Mouse (Mus musculus) intestine, embryonic 16.5 days (tissue): ENCODE measurements around the gene Mvd. TPM values are rescaled to one million over a fixed set of nuclear protein-coding genes. Genes with fewer than 3 reads are reported as not detected.
A peak's percentile ranks its signal among the peaks of the same experiment; 100 is the strongest.

Source experiments
- ATAC-seq: fragments of 200-750 bp; cut with Nextera tagmentation; 2 replicates; pipeline ENCODE4 v1.8.0; 2017; ENCODE audit warnings: moderate TSS enrichment, moderate library complexity
- H3K27ac ChIP-seq: fragments of 300-500 bp; sonication (generic); 2 replicates; pipeline ENCODE4 v1.5.1; 2014; ENCODE audit warnings: mild to moderate bottlenecking, low read length
- H3K27me3 ChIP-seq: fragments of 300-500 bp; sonication (generic); replicated peaks from 2 replicates; pipeline ENCODE4 v1.6.1; 2014; ENCODE audit warnings: low read length, control low read depth, mixed read lengths; ENCODE audit not compliant: control insufficient read depth, insufficient read depth
- H3K36me3 ChIP-seq: fragments of 300-500 bp; sonication (generic); 2 replicates; pipeline ENCODE4 v1.6.1; 2014; ENCODE audit warnings: low read length, control low read depth; ENCODE audit not compliant: control insufficient read depth, insufficient read depth
- H3K4me1 ChIP-seq: fragments of 300-500 bp; sonication (generic); 2 replicates; pipeline ENCODE4 v1.6.1; 2014; ENCODE audit warnings: low read length, control low read depth, mixed read lengths; ENCODE audit not compliant: control insufficient read depth, insufficient read depth
- H3K4me2 ChIP-seq: fragments of 300-500 bp; sonication (generic); 2 replicates; pipeline ENCODE4 v1.6.1; 2014; ENCODE audit warnings: low read depth, low read length, control low read depth
- H3K4me3 ChIP-seq: fragments of 300-500 bp; sonication (generic); 2 replicates; pipeline ENCODE4 v1.5.1; 2014; ENCODE audit warnings: mild to moderate bottlenecking, low read length
- H3K9ac ChIP-seq: fragments of 300-500 bp; sonication (generic); 2 replicates; pipeline ENCODE4 v1.6.1; 2014; ENCODE audit warnings: low read depth, low read length
- H3K9me3 ChIP-seq: fragments of 300-500 bp; sonication (generic); 2 replicates; pipeline ENCODE4 v1.6.1; 2016; ENCODE audit warnings: low read length, control low read depth; ENCODE audit not compliant: control insufficient read depth
- WGBS: fragments of 180-500 bp; shearing (Covaris S2); extraction: QIAGEN DNeasy Blood & Tissue Kit; methylation state at CpG from one replicate; pipeline ENCODE4 v1.1.7; 2014; 5-methylcytosine and 5-hydroxymethylcytosine counted together
- polyA plus RNA-seq: library from polyadenylated mRNA; unstranded; fragments of >200 nt; fragmentation: Nextera tagmentation; extraction: Ambion mirVana; gene quantifications from 2 replicates; pipeline ENCODE4 v1.2.1, GENCODE M21; 2015

Gene Mvd
- polyA plus RNA-seq, 1 experiment from 2014 or later, result 80.4 TPM

DNA sequence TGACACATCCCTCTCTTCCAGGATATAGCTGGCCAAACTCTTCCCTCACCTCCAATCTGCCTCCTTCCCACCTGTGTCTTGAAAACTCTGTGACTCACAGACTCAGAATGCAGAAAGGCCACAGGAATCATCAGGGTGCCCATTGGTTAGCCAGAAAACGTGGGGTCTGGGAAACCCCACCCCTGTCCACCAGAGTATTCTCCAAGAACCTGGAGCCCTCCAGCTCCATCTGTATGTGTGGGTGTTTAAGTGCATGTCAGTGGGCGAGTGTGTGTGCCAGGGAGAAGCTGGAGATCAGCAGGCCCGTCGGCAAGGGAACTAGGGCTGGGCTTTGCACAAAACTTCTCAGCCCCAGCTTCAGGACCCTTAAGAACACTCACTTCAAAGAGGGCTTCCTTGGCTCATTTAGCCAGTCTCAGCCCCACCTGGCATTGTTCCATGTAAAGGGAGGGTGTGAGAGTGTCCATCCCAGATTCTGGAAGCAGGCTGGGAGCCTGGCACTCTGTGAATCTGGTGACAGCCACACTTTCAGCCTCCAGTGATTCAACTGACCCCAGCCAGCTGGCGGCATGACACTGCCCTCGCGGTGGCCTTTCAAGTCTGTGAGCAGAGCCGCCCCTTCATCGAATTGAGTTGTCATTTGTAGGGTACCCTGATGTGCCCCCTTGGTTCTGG is 23.2 kb downstream of the Mvd start:
- ATAC-seq, result no peak
- Histone ChIP-seq H3K27me3 (no peaks in the 10 kb centered on the region), H3K9me3 (no peaks in the 10 kb centered on the region), H3K27ac (no peak overlapping the region), H3K4me2 (no peak overlapping the region), H3K4me1 (peaks cover 9% of the 10 kb centered on the region), H3K9ac (no peak overlapping the region), H3K4me3 (no peak overlapping the region), H3K36me3 (peaks cover 4% of the 10 kb centered on the region; the same call in 1 of the 2 replicates)
- WGBS, result 70% methylated on average over 9 of the region's 9 CpGs

- Histone ChIP-seq H3K27me3 (no peaks in the 10 kb centered on the region), H3K9ac (no peak overlapping the region), H3K4me1 (no peaks in the 10 kb centered on the region), H3K4me3 (no peak overlapping the region), H3K27ac (no peak overlapping the region), H3K4me2 (no peak overlapping the region), H3K9me3 (no peaks in the 10 kb centered on the region), H3K36me3 (peaks cover 17% of the 10 kb centered on the region)
- 85% methylated on average over 6 of the region's 6 CpGs for WGBS
- no peak for ATAC-seq
Observed at GRCm38 (mm10) chr8:122415554-122415953, 27.7 kb downstream of the Mvd start.

DNA sequence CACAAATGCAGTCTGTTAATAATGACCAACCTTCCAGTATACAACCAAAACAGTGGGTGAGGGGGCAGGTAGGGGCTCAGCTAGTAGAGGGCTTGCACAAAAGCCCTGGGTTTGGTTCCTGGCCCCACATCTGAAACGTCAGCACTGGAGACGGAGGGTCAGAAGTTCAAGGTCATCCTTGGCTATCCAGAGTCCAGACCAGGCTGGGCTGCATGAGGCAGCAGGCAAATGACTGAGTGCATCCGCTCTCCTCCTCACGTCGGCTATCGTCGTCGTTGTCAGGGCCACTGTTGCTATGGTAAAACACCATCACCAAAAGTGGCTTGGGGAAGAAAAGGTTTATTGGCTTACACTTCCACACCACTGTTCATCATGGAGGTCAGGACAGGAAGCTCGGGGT is 28.9 kb downstream of the Mvd start:
- Histone ChIP-seq H3K4me3 (no peak overlapping the region), H3K4me1 (no peaks in the 10 kb centered on the region), H3K9ac (no peak overlapping the region), H3K4me2 (no peak overlapping the region), H3K27ac (no peak overlapping the region), H3K27me3 (no peaks in the 10 kb centered on the region), H3K36me3 (peaks cover 26% of the 10 kb centered on the region), H3K9me3 (no peaks in the 10 kb centered on the region)
- 79% methylated on average over 9 of the region's 9 CpGs for WGBS
- ATAC-seq, result no peak

- Histone ChIP-seq H3K9me3 (no peaks in the 10 kb centered on the region), H3K4me2 (no peak overlapping the region), H3K27me3 (no peaks in the 10 kb centered on the region), H3K4me1 (0 out of 2 replicates have a peak, but pooled peaks cover 3% of the 10 kb centered on the region), H3K36me3 (peaks cover 54% of the 10 kb centered on the region), H3K27ac (no peak overlapping the region), H3K4me3 (no peak overlapping the region), H3K9ac (no peak overlapping the region)
- ATAC-seq, result no peak
- 90% methylated on average over 7 of the region's 7 CpGs for WGBS
Observed at GRCm38 (mm10) chr8:122407678-122408077, 35.5 kb downstream of the Mvd start.

DNA sequence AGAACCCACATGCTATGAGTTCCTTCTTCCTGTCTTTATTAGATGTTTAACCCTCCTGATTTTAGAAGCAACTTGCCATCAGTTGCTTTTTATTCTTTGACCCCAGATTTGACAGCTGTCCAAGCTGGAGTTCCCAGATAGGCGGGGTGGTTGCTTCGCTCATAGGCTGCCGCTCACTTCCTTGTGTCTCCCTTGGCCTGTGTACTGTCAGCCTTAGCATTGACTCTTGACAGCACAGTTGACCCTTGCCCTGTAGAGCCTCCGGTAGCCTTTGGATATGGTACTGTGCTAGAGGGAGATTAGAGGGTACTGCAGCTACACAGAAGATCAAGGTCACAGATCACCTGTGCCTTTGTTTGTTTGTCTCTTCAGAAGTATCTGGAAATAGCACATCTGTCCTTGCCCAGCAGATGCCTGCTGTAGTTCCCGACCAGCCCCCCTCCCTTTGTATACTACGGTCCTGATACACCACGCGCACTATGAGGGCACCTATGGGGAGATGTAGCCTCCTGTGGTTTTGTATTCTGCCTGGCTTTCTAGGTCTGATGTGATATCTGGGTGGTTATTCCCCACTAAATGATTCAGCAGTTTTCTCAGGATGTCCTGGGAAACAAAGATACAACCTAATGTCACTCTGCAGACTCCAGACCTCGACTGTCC is 37.9 kb downstream of the Mvd start:
- Histone ChIP-seq H3K36me3 (peaks cover 47% of the 10 kb centered on the region), H3K27ac (no peak overlapping the region)

DNA sequence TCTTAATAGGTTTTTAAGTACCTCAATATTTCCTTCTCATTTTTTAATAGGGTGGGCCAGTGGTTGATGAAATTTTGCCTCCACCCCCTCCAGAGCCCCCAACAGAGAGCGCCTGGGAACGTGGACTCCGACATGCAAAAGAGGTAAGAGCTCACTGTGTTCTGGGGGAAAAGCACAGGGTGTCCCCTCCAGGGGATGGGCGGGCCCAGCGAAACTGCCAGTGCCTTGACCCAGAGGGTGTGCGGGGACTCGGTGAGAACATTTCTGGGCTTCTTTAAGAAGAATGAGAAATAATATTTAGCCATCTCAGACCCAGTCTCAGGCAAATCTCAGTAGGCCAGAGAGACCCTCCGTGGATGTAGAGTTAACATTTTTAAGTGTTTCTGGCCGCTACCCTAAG is 45.0 kb downstream of the Mvd start:
- H3K9me3 ChIP-seq, result no peaks in the 10 kb centered on the region
- no peak overlapping the region for H3K4me2 ChIP-seq
- no peak for ATAC-seq
- H3K4me1 ChIP-seq, result 0 out of 2 replicates have a peak, but pooled peaks cover 3% of the 10 kb centered on the region
- no peak overlapping the region for H3K4me3 ChIP-seq
- no peaks in the 10 kb centered on the region for H3K27me3 ChIP-seq
- WGBS, result 92% methylated on average over 9 of the region's 9 CpGs
- H3K9ac ChIP-seq, result no peak overlapping the region
- H3K36me3 ChIP-seq, result peaks cover 13% of the 10 kb centered on the region
- no peak overlapping the region for H3K27ac ChIP-seq

More for the DNA sequence above, 37.9 kb downstream of the Mvd start:
- Histone ChIP-seq H3K9me3 (no peaks in the 10 kb centered on the region), H3K9ac (no peak overlapping the region), H3K27me3 (no peaks in the 10 kb centered on the region), H3K4me3 (no peak overlapping the region), H3K4me1 (0 out of 2 replicates have a peak, but pooled peaks cover 3% of the 10 kb centered on the region), H3K4me2 (no peak overlapping the region)
- WGBS, result 71% methylated on average over 9 of the region's 9 CpGs
- peak; percentile 90 for ATAC-seq

DNA sequence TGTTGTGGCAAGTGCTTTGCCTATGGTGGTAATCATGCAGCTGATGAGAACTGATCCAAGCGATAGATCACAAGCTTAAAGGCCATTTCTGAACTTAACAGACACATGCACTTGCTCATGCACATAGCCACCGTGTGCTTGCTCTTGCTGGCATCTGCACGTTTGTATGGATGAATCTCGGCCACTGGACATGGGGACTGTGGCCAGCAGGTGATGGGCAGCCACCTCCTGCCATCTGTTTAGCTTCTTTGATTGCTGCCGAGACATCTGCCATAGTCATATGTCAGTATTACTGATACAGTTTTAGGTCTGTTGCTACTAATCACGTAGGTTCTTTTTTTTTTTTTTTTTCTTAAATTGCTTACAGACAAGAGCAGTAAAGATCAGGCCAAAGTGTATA is 47.9 kb downstream of the Mvd start:
- Histone ChIP-seq H3K27ac (no peak overlapping the region), H3K27me3 (no peaks in the 10 kb centered on the region), H3K9ac (no peak overlapping the region), H3K4me1 (0 out of 2 replicates have a peak, but pooled peaks cover 3% of the 10 kb centered on the region), H3K4me3 (no peak overlapping the region), H3K4me2 (no peak overlapping the region), H3K9me3 (no peaks in the 10 kb centered on the region), H3K36me3 (peaks cover 5% of the 10 kb centered on the region; the same call in 1 of the 2 replicates)
- 87% methylated on average over 6 of the region's 6 CpGs for WGBS
- ATAC-seq, result no peak

GRCm38 (mm10) chr8:122393717-122394116 is 49.5 kb downstream of the Mvd start:
- peak; percentile 85 for ATAC-seq
- H3K27ac ChIP-seq, result 0 out of 2 replicates have a peak overlapping the region, but pooled peaks have one; percentile 3

DNA sequence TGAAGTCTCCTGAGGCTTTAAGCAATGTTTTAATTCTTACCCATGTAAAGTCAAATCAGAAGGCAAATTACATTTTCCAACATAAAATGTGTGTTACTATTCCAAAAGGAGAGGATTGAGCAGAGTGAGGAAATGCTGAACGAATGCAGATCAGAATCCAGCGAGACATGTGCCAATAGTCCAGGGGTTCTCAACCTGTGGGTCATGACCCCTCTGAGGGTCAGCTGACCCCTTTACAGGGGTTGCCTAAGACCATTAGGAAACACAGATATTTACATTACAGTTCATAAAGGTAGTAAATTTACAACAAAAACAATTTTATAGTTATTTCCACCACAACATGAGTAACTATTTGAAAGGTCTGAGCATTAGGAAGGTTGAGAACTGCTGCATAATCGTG is 52.5 kb downstream of the Mvd start:
- H3K9me3 ChIP-seq, result no peaks in the 10 kb centered on the region
- no peaks in the 10 kb centered on the region for H3K27me3 ChIP-seq
- no peak overlapping the region for H3K4me3 ChIP-seq
- no peak overlapping the region for H3K4me2 ChIP-seq
- H3K27ac ChIP-seq, result no peak overlapping the region
- 0 out of 2 replicates have a peak, but pooled peaks cover 3% of the 10 kb centered on the region for H3K4me1 ChIP-seq
- no peak overlapping the region for H3K9ac ChIP-seq
- WGBS, result 77% methylated on average over 3 of the region's 3 CpGs
- H3K36me3 ChIP-seq, result peaks cover 35% of the 10 kb centered on the region
- no peak for ATAC-seq

More at GRCm38 (mm10) chr8:122393717-122394116, 49.5 kb downstream of the Mvd start:
- Histone ChIP-seq H3K27me3 (no peaks in the 10 kb centered on the region), H3K4me2 (no peak overlapping the region), H3K36me3 (peaks cover 7% of the 10 kb centered on the region), H3K9ac (no peak overlapping the region), H3K9me3 (no peaks in the 10 kb centered on the region), H3K4me1 (0 out of 2 replicates have a peak, but pooled peaks cover 3% of the 10 kb centered on the region), H3K4me3 (no peak overlapping the region)
